Mouse (Mus musculus) urinary bladder, postnatal 25 days (tissue): ENCODE measurements at regions not wholly inside any gene's neighbourhood (a gene's known extent, or its start where the extent isn't known, plus 50 kb on each side); places are given as distances from the start of the nearest gene placed in this dataset.

Experiments used
- DNase-seq: peaks from one replicate; pipeline ENCODE4 v3.0.0; 2022; ENCODE audit warnings: low spot score

DNA sequence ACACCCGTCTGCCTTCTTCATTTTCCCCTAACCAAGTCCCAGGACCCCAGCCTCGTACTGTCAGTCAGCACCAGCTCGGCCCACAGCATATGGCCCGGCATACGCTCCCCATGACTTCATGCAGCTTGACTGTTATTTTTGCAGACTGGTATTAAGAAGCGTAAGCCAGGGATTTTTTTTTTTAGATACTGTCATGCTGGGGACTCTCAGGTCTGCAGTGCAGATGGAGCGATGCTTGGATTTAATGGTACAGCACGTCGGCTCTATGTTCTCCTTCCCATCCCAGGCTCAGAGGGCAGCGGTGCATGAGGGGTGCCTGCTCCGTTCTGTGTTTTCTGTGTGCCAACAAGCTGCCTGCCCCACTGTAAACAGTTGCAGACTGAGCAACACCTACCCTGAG is 231.4 kb upstream of the Rgma start:
- no peak for DNase-seq

DNA sequence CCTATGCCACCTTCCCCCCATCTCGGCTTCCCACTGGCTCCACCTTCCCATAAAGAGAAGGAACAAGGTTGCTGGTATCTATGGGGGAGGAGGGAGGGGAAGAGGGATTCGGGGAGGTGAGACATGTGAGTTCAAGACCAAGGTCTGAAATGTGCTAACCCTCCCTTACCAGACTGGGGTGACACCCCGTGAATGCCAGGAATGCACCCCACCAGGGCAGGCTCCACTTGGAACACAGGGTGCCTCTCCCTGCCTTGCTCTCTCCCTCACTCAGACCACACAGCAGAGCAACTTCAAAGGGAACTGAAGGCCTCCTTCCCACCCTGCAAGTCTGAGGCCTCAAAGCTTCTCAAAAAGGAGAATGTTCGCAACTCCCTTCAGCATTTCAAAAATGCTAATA is 230.5 kb upstream of the Rgma start:
- no peak for DNase-seq

DNA sequence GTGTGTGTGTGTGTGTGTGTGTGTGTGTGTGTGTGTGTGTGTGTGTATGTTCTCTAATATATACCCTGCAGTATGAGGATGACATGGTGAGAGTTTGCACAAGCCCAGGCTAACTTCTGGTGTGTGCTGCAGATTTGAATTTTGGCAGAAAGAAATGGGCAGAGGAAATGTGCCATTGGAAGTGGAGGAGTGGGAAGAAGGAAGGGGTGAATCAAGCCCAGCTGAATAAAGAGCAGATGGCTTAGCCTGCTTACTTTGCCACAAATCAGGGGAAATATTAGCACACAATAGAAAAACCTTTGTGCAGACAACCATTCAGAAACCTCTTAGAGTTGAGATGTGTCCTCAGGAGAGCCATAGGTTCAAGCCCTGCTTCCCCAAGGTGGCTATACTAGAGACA is 228.1 kb upstream of the Rgma start:
- no peak for DNase-seq

DNA sequence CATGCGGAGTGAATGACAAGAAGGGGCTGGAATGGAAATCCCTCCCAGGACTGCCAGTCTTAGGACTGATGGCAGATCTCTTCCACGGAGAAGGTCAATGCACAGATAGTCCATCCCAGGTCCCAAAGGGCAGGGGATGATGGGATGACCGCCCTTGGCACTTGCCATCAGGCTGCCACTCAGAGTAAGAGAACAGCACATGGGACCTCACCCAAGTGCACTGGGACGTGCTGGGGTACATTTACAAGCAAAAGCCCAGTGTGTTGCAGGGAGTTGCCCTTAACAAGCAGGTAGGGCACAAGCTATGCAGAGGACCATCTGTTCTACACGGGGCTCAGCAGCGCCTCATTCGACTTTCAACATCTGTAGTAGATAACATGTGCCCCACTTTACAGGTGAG is 224.9 kb upstream of the Rgma start:
- DNase-seq = no peak

DNA sequence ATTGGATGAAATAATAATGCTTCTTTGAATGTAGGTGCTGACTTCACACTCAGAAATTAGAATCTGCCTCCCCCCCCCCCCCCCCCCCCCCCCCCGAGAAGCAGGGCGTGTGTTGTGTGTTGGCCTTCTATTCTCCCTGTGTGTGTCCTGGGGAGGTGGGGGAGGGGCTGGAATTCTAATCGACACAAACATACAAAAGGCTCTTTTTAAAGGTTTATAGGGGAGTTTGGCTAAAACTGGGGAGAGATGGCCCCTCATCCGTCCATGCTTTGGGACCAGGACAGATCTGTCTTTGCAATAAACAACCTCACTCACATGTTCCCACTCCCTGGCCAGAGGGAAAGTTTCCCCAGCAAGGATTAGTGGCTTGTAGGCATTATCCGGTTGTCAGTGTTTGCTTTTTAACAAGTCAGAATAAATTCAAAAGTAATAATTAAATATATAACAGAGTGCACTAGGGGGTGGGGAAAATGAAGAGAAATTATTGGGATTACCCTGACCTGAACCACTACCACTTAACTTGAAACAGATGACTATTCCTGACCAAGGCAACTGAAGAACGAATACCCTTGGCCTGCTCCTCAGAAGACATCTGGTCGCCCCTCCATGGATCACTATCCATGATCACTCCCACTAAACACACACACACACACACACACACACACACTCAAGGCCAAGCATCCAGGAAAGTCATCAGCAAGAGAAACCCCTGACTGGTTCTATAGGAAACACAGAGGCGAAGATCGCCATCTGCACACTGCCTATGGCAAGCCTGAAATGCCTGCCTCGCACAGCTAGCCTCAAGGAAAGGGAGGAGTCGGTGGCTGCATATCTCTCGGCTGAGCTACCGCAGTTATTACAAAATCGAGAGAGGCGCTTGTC is 223.5 kb upstream of the Rgma start:
- no peak for DNase-seq

DNA sequence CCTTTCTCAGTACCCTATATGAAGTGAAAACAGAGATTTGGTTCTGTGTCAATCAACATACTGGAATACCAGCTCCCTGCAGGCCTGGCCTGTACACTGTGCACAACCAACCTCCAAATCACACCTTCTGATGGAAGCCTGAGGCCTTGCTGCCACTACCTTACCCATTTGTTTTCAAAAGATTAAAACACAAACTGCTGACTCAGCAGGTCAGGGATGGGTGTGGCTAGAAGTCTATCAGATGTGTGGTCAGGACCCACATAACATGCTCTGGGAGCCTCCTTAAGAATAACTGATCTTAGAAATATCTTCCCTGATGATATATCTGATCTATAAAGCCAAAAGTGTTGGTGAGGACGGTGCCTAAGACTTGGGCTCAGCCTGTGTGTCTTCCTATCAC is 221.6 kb upstream of the Rgma start:
- no peak for DNase-seq

DNA sequence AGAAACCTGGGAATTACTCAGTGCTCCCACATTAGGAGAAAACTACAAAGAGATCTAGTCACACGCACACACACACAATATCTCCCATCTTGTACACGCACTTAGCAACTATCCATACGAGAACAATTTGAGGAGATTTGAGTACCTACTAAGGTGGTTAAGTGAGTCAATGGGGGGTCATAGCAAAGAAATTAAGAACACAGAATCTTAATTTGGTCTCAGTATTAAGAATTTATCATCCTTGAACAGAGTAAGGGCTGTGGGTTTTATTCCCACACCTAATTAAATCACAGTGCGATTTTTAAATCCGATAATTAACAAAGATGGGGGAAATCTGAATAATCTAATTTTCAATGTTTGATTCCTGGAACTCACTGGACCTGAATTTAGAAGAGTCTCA is 216.5 kb upstream of the Rgma start:
- DNase-seq = no peak

DNA sequence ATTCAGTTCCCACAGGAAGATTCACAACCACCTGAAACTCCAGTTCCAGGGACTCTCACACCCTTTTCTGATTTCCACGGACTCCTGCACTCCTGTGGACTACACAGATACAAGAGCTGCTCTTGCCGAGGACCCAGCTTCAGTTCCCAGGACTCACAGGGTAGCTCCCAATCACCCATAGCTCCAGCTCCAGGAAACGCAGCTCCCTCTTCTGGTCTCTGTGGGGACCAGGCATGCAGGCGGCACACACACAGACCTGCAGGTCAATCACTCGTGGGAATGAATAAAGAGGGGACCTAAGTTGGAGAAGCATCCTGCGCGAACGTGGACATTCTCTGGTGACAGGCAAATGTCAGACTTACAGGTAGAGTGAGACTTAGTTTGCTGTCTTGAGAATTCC is 214.3 kb upstream of the Rgma start:
- no peak for DNase-seq

GRCm38 (mm10) chr7:73163687-73164086 is 211.6 kb upstream of the Rgma start:
- no peak for DNase-seq

DNA sequence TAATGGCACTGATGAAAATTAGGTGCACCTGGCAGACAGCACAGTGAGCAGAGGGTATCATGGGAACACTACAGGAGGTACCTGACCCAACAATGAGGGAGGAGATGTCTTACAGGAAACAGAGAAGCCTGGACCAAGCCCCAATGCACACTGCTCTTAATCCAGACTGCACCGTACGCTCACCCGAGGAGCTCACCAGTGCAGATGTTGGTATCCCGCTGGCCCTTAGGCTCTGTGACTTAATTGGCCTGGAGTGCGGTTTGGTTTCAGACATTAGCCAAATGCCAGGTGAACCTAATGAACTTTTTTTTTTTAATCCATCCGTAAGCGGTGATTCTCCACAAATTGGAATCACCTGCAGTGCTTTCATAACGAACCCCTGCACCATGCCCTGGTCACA is 209.8 kb upstream of the Rgma start:
- DNase-seq = no peak

- no peak for DNase-seq
Measured at GRCm38 (mm10) chr7:73169416-73169815, 205.9 kb upstream of the Rgma start.

- DNase-seq = no peak
Measured at GRCm38 (mm10) chr7:73172615-73173014, 202.7 kb upstream of the Rgma start.

GRCm38 (mm10) chr7:73183761-73184160 is 191.5 kb upstream of the Rgma start:
- DNase-seq = no peak

DNA sequence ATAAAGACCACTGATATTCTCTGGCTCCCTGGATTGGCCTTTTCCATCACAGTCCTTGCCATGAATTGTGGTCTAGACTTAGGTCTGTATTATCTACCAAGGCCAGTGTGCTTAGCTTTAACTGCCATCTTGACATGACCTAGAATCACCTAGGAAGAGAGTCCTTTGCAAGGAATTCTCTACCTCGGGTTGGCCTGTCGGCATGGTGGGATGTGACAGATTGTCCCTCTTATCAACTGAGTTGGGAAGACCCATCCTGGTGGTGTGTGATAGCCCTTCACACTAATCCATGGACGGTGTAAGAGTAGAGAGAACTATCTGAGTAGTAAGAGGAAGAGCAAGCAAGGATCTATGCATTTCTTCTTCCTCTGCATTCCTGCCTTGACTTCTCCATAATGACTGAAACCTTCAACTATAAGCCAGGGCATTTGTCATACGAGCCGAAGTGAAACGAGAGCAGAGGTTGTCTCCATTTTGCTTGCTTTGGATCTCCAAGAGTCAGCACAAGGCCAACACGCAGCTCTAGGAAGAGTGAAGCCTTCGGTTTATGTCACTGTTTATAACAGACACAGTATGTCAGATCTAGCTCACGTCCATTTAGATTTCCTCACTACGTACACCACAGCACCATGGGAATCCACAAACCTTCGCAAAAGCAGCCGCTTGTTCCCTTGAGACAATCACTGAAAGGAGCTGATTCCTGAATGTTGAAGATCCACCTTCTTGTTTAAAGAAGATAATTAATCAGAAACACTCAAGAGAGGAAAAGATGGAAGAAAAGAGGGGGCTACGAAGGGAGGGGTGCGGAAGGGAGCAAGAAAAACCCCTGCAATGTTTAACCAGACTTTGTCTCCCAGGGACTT is 190.9 kb upstream of the Rgma start:
- DNase-seq = no peak

- DNase-seq = no peak
Measured at GRCm38 (mm10) chr7:73185071-73185531, 190.2 kb upstream of the Rgma start.

GRCm38 (mm10) chr7:73185591-73185990 is 189.7 kb upstream of the Rgma start:
- DNase-seq = no peak

DNA sequence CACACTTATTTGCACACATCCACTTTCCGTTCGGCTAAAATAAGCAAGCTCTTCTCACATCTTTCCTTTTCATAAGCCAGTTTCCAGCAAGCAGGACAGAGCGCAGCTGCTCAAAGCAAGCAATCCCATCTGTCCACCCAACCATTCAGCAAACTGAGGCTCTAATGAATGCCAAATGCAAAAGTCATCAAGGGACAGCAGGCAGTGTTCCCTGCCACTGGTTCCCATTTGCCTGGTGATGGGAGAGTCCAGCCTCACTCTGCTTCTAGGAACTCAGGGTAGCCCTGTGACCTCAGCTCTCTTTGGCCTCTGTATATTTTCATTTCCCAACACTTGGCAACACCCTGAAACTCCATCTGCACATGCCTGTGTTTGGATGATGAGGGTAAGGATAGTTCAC is 188.8 kb upstream of the Rgma start:
- no peak for DNase-seq

- no peak for DNase-seq
Measured at GRCm38 (mm10) chr7:73191388-73192278, 183.7 kb upstream of the Rgma start.

DNA sequence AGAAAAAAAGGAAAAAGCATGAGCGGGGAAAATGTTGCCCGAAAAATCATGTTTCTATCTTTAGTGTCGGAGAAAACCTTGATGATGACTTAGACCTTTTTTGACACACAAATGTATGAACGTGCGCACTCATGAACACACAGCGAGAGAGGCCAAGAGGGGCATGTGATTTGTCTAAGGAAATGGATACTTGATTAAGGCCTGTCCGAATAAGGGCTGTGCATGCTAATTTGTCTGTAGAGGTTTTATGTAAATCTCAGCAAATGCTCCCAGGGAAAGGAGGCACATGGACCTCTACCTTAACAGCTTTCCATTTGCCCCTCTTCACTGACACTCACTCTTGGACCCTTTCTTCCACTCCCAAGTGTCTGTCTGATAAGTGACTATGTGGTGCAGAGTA is 182.5 kb upstream of the Rgma start:
- no peak for DNase-seq

DNA sequence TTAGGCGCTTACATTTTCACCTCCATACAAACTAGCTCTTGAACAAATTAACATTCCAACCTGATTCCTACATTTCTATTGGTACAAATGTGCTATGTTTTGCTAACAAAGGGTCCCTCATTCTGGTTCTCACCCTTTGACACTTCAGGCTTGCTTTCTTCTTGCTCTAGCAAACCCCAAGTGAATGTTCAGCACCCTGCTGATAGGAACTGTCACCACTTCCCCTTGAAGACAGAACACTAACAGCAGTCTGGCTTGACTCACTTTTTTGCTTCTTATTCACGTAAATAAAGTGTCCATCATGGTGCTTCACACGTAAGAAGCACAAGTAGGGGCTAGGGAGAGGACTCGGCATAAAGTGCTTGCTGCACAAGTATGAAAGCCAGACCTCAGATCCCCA is 180.0 kb upstream of the Rgma start:
- DNase-seq = no peak

DNA sequence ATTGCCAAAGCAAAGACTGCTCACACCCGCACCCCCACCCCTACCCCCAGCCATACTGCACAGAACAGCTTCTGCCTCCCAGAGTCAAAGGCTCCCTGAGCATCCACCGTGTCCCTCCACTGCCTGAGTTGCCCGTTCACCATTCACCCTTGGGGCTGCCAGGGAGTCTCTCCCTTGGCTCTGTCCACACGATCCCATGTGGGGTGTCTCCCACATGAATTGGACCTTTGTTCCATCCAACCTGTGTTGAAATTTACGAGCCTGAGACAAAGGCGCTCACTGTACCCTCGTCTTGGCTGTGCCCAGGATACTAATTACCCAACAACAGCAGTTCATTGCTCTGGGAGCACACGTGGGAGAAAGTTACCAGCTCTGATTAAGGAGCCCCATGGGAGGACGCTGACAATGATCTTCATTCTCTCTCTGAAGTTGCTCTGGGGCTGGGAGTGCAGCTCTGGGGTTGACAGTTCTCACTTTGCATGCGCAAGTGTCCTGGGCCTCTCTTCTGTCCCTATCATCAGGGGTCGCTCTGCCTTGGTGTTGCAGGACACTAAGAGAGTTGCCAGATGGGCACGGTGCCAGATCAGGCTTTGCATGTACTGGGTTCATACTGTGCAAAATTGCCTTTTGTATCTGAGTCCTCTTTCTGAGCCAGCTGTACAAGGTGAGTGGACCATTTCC is 178.3 kb upstream of the Rgma start:
- DNase-seq = no peak

- no peak for DNase-seq
Measured at GRCm38 (mm10) chr7:73198069-73198468, 177.2 kb upstream of the Rgma start.
